Mouse (Mus musculus) heart, adult 2 months (tissue): ENCODE data around the gene Map3k5.

Experiments
- CTCF ChIP-seq: fragments of 200-600 bp; IDR thresholded peaks from 2 replicates; pipeline ENCODE4 v1.8.1; 2022; ENCODE audit warnings: antibody characterized with exemption, mild to moderate bottlenecking, moderate library complexity
- POLR2A ChIP-seq: fragments of 200-500 bp; IDR thresholded peaks from 2 replicates; pipeline ENCODE4 v1.6.1; 2011; ENCODE audit warnings: mild to moderate bottlenecking, low read depth, low read length, control low read depth; ENCODE audit not compliant: insufficient read depth

GRCm38 (mm10) chr10:20169927-20170604, 235.8 kb downstream of the Map3k5 start:
- TF ChIP-seq POLR2A (no peak), CTCF (no peak)
